Mouse (Mus musculus): ENCODE results near the gene Smim5.

GRCm38 (mm10) chr11:115901338-115902161 is 1.8 kb downstream of the Smim5 start:
- TF ChIP-seq POLR2A (IDR thresholded peaks at IDR 0.05; ENCODE audit: borderline replicate concordance, low read depth, low read length), result no peak
- TF ChIP-seq CTCF (IDR thresholded peaks at IDR 0.05; ENCODE audit: low read depth, low read length), result no peak

All from bone marrow macrophage, adult 2 months (primary cell).